Mouse (Mus musculus) B cell, adult 2 months (primary cell): ENCODE measurements around the gene Mpg.

Source experiments
- DNase-seq, 2 experiments: peaks; one replicate each; pipeline ENCODE4 v3.0.0; 2022

Gene Mpg

GRCm38 (mm10) chr11:32265117-32265738, 38.9 kb downstream of the Mpg start:
- DNase-seq = no peak

- DNase-seq = no peak
These were observed 39.9 kb downstream of the Mpg start for GRCm38 (mm10) chr11:32266194-32266593.

GRCm38 (mm10) chr11:32266776-32267175, 40.5 kb downstream of the Mpg start:
- no peak for DNase-seq

GRCm38 (mm10) chr11:32267188-32267884, 41.0 kb downstream of the Mpg start, which contains the start of gene Nprl3:
Gene Nprl3 (minus strand): TSS chr11:32267707.
- peak; percentile 95 for DNase-seq

GRCm38 (mm10) chr11:32267964-32268363, 41.7 kb downstream of the Mpg start:
- peak in 1 of 2 experiments; percentile 1 for DNase-seq

- DNase-seq = no peak
These were observed 42.6 kb downstream of the Mpg start for GRCm38 (mm10) chr11:32268952-32269351.

- no peak for DNase-seq
These were observed 44.9 kb downstream of the Mpg start for GRCm38 (mm10) chr11:32271178-32271577.

GRCm38 (mm10) chr11:32276347-32276746, 50.0 kb downstream of the Mpg start, which contains the start of gene Hba-x:
Gene Hba-x (plus strand): TSS chr11:32276400.
- no peak for DNase-seq

- no peak for DNase-seq
These were observed 51.6 kb downstream of the Mpg start for GRCm38 (mm10) chr11:32277736-32278457.

GRCm38 (mm10) chr11:32278458-32278957, 52.2 kb downstream of the Mpg start:
- DNase-seq = no peak

GRCm38 (mm10) chr11:32280646-32281045, 54.3 kb downstream of the Mpg start:
- no peak for DNase-seq

GRCm38 (mm10) chr11:32281416-32282144, 55.3 kb downstream of the Mpg start:
- DNase-seq = no peak
